Mouse (Mus musculus): ENCODE results near the gene Pdxp.

Gene Pdxp

DNA sequence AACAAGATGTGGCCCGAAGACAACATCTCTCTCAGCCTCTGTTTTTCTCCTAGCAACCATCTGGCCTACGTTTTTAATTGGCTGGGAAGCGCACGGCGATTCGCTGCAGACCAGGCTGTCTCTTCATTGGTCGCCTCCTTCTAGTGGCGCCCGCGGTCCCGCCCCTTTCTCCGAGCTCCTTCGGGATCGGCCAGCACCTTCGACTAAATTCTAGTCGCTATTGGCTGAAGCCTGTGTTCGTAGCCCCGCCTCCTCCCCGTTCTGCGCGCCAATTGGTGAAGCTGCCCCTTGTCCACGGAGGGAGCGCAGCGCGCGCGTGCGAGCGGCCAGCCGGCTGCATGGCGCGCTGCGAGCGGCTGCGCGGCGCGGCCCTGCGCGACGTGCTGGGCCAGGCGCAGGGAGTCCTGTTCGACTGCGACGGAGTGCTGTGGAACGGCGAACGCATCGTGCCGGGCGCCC lies at the start of gene Pdxp:
Pdxp (plus strand) TSS at position 288 of the 459 bp plus-strand sequence.
- DNase-seq = peak; percentile 93

DNA sequence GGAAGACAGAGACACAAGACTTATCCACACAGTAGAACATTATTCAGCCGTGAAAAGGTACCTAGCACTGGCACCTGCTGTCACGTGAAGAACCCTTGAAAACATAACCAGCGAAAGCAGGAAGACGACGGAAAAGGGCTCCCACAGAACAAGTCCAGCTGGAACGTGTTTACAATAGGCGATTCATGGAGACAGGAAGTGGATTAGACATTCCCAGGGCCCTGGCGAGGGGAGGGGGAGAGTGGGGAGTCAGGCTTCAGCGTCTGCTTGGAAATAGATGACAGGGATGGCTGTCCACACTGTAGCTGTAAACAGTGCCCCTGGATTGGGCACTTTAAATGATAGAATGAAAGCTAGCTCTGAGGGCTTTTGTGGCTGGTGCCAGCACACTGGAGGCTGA lies 45.3 kb upstream of the Pdxp start:
- DNase-seq = peak; percentile 69

DNA sequence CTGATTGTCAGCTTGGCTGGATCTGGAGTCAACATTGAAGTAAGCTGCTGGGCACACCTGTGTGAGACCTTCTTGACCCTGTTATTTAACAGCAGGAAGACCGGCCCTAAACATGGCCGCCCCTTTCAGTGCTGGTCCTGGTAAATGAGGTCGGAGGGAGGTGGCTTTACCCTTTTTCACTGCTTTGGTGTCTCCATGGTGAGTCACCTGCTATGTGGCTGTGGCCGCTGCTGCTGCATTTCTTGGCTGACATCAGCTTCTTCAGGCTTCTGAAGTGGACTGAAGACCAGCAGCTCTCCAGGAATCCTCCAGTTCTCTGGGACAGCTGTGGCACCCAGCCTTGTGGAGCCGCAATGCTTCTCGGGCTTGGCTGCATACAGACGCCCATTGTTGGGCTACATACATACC lies 44.9 kb upstream of the Pdxp start:
- DNase-seq = no peak

DNA sequence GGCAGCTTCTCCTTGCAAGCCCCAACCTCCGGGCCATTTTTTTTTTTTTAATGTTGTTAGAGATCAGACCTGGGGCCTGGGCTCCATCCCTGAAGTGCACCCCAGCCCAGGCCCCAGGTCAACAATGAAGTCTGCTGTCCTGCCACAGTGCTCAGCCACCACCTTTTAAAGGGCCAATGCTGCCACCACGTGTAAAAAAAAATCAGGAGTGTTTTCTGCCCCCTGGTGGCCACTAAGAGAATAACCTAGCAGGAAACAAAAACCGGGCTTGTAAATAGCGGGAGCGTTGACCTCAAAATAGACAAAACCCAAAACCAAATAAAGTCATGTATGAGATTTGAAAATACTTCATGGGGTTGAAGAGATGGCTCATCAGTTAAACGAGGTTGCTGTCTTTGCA lies 43.9 kb upstream of the Pdxp start:
- DNase-seq = peak; percentile 65

DNA sequence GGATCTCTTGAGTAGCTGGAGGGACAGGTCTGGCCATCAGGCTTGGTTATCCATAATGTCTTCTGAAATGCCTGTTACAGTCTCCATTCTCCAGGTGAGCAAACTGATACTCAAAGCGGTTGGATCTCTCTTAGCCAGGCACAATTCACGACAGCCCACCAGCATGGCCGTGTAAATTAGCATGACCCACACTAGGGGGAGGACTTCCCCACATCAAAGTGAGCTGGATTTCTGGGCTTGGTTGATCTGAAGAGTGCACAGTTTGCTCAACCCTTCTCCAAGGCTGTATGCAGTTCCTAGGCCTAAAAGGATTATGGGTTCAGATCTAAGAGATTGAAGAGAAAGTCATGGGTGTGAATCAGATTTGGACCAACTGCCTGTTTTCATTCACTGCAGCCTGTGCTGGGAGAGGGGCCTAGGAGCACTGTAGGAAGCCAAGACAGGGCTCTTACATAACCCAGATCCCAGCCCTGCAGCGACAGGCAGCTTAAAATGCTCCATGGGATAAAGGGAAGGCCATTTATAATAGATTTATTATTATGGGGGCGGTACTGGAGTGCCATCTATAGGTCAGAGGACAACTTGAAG lies 41.6 kb upstream of the Pdxp start:
- DNase-seq = no peak

DNA sequence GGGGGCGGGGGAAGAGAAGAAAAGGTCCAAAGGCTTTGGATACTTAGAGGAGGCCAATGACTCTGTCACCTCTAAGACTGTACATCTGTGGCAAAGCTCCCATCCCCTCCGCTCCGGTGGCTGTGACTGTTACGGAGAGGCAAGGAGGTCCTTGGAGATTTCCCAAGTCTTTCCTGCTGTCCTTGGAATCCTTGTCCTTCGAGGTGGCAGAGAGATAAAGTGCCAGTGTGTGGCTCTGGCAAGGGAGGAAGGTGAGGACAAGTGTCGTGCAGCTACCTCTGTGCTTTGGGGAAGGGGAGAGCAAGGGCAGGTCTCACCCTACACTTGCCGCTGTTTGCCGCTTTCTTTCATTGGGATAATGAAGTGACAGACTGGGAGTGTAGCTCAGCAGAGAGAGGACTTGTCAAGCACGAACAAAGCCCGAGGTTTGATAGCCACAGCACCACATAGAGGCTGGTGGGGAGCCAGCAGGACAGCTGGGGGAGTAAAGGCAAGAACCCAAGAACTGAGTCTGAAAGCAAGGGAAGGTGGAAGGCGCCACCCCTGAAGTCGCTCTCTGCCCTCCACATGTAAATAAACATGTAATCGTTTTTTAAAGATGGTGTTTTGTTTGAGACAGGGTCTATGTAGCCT lies 39.8 kb upstream of the Pdxp start:
- no peak for DNase-seq

DNA sequence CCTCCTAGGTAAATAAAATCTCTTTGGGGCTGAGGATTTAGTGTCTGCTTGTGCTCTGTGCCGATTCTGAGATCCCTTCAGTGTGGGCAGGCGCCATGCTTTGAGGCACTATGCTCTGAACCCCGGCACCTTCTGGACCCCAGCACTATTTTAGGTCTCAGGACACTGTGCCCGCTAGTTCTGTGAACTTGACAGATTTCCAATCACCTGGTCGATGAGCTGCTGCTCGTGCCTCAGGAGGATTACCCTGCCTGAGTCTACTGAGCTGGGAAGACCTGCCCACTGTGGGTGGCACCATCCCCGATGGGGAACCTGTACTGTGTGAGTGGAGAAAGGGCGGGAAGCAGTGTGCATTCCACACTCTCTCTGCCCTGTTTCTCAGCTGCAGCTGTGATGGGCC lies 38.7 kb upstream of the Pdxp start:
- DNase-seq = no peak

DNA sequence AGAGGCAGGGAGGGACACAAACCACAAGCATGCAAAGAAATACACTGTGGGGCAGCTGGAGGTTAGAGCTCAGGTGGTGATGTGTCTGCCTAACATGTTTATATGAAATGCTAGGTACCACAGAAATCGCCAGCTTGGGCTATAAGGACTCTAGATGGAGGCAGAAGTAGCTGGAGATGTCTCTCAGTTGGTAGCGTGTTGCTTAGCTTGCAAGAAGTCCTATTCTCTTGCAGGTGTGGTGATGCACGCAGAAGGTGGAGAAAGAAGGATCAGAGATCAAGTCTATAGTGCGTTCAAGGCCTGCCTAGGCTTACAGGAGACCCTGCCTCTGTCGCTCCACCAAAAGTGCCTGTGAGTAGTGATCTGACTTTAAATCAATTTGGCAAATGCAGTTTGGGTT lies 38.2 kb upstream of the Pdxp start:
- DNase-seq = no peak

DNA sequence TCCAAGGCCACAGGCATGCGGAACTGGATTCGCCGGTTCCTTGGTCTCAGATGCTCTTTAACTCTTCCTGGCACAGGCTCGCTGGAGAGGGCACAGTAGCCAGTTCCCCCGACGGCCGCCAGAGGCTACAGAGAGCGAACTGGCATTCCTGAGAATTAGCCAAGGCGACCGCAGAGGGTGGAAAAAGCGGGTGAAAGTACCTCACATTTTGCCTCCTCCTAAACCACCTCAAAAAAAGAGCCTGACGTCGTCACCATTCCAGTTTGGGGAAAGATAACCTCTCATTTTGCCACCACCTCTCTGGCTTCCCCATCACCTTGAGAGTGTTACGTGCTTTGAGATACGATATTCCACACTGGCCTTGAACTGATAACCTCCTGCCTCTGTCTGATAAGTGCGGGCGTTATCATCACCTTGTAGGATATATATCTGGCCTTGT lies 37.4 kb upstream of the Pdxp start:
- peak; percentile 85 for DNase-seq

DNA sequence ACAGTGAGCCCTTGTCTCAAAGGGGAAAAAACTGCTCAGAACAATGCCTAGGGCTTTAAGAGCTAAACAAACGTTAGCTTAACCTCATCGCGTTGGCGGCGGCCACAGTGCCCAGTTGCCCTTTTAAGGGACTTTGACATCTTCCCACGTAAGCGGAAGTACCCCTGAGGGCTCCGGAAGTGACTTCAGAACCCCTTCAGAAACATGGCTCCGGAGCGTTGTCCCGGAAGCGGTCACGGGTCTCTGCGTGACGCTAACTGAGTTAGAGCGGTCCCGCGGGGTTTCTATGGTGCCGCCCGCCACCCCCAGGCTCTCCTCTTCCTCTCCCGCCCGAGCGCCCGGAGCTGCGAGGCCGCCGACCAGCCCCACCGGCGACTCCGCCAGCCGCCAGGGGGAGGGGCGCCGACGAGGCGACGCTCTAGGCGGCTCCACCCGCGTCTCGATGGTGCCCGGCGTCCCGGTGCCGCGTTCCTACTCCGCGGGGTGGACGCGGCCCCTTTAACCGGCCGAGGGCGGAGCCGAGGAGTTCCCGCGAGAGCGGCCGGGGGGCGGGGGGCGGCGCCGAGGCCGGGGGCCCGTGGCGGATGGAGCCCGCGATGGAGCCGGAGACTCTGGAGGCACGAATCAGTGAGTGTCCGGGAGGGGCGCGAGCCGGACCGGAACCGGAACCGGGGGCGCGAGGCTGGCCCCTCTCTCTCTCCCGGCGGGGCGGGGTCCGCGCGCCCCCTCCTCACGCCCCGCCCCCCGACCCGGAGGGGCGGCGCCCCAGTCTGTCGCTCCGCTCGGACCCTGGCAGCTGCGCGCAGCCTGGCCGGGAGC lies 36.5 kb upstream of the Pdxp start, which contains the start of gene Gga1:
Gga1 (plus strand) TSS at position 200 of the 819 bp plus-strand sequence.
- peak; percentile 95 for DNase-seq

DNA sequence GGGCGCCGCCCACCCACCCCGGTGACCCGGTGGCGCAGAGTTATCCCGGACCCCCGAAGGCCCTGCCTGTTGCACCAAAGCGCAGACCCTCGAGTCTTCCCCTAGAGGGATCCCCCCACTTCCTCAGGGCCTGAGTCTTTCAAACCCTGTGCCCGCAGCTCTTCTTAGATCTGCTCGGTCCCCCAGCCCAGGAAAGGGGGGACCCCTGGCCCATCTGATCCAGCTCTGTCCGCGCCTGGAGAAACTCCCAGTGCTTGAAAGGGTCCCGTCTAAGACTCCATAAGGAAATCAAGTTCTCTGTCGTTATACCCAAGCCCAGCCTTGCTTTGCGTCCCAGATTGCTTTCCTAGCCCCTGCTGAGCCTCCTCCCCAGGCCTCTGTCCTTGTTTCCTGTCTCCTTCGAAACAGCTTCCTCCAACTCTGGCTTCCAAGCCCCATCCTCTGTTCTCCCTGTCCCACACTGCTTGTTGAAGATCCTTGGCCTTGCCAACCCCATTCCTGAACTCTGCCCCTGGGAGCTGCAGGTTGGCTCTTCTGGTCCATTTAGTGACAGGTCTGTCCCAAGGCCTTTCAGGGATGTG lies 35.8 kb upstream of the Pdxp start:
- no peak for DNase-seq

DNA sequence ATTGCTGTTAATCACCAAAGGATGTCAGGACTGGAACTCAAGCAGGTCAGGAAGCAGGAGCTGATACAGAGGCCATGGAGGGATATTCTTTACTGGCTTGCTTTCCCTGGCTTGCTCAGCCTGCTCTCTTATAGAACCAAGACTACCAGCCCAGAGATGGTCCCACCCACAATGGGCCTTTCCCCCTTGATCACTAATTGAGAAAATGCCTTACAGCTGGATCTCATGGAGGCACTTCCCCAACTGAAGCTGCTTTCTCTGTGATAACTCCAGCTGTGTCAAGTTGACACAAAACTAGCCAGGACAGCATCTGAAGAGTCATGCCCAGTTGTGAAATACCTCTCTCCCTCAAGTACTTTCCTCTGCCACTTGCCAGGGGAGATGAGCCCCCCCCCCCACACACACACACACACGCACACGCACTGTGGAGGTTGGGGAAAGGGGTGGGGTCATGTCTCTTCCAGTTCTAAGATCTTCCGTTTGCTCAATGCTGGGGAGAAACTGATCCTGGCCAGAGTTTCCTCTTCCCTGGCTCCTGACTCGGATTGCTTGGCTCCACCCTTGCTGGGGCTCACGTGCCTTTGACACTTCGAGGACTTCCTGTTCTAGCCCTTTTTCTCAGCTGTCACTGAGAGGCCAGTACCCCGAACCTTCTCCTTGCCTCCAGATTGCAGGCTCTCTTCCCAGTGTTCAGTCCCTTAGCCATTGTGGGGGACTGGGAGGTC lies 34.8 kb upstream of the Pdxp start:
- peak; percentile 57 for DNase-seq

DNA sequence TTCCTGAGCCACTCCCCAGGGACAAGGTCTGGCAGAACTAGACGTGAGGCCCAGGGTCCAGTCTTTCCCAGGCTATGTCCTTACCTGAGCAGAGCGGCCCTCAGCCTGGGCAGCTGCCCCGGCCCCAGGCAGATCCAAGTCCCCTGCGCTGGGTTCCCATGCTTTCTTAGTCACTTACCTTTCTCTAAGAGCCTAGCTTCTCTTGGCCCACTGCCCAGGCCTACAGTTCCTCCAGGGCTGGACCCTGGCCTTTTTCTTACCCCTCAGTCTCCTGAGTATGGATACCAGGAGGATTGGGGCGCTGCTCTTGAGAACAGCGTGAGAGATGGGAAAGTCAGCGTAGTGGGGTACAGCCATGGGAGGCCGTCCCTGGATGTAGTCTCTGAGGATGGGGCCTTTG lies 33.3 kb upstream of the Pdxp start:
- no peak for DNase-seq

DNA sequence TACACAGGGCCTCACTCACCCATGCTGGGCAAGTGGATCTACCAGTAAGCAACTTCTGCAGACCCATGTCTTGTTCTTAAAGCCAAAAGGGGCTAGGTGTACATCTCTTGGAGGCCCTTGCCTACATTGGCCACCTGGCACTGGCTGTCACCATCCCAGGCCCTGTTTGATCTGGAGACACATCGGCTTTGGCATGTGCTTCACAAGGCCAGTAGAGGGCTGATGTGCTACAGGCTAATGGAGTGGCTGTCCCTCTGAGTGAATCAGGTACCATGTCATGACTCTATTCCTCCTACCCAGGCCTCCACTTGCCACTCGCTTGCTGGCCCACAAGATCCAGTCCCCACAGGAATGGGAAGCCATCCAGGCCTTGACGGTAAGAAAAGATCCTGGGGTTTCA lies 31.9 kb upstream of the Pdxp start:
- no peak for DNase-seq

DNA sequence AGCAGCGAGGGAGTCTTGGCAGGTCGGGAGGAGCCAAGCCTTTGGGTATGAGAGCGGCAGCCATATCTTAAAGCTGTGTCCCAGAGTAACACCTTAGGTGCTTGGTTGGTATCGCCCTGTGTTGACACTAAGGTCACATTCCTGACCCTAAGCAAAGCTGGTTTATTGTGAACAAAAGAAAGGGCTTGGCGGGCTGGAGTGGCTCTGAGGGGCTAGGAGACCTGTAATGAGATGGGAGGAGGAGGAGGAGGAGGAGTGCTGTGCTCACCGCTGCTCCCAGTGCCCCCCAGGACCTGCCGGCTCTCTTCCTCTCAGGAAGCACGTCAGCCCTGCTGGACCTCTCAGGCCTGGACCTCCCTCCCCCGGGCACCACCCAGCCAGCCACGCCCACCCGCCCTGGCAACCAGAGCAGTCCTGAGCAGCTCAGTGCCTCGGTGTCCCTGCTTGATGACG lies 24.3 kb upstream of the Pdxp start:
- DNase-seq = no peak

DNA sequence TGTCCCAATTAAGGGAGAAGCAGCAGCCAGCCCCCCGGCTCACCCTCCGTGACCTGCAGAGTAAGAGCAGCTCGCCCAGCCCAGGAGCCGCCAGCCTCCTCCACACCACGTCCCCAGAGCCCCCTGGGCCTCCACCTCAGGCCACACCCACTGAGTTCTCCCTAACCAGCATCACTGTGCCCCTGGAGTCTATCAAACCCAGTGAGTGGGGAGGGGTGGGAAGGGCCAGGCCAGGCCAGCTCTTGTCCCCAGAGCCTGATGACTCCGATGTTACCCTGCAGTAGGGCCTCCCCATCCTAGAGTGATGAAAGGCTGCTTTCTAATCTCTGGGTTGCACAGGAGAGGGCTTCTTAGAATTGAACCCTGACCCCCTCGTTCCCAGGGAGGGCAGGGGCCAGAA lies 21.3 kb upstream of the Pdxp start:
- no peak for DNase-seq

DNA sequence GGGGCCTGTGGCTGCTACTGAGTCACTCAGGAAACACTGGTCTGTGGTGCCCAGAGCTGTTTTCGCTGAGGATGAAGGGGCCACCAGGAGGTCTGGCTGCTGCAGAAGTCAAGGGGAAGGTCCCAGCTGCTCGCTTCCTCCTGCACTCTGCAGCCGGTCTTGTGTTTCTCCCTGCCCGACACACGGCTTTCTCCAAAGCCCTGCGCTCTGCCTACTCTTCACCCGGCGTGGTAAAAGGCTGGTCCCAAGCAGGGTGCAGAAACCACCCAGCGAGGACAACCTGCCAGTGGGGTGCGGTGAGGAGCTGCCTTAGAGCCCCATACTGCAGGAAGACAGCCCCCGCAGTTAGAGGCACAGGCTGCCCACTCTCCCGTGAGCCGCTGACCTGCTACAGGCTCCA lies 19.0 kb upstream of the Pdxp start:
- DNase-seq = no peak

DNA sequence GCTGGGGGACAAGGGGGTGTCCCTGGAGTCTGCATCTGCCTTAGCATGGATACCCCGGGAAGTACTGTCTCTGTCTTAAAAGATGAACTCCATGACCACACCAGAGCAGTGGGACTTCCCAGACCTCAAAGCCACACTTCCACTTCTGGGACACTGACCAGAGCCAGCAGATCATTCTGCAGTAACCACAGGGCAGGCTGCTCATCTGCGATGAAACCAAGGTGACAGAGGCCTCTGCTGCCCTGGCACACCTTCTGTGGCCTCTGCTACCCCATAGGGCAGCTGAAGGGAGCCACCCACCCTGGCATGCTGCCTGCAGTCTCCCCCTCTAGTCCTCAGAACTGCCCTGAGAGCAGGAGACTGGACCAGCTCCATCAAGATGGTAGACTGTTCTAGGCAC lies 18.0 kb upstream of the Pdxp start:
- DNase-seq = no peak

DNA sequence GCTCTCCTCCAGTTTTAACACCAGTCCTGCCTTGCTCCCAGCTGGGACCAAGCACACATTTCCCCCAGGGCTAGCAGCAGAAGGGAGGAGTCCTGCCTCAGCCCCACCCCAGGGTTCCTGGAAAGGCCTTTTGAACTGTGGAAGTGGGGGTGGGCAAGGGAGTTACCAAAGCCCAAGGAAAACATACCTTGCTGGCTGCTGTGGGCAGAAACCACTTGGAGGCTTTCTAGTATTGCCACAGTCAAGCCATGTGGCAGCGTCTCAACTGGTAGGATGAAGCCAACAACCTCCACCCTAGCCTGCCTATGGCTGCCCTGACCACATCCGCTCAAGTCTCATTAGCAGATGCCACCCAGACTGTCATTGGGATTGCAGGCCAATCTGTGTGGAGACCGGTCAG lies 17.6 kb upstream of the Pdxp start:
- no peak for DNase-seq

DNA sequence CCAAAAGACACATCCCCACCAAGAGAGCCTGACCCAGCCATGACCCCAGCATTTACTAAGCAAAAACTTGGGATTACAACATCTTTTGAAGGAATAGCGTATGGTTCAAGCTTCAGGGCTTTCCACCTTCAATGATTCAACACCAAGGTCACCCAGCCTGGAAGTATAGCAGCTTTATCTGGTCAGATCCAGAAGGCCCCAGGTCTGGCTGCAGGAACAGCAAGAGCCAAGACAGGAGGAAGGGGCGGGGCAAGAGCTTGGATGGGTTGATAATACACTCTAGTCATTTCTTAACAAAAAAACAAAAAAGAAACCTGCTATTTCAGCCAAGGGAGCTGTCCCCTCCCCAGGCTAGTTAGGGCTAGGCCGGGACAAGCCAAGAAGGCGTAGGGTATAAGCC lies 16.2 kb upstream of the Pdxp start:
- no peak for DNase-seq

DNA sequence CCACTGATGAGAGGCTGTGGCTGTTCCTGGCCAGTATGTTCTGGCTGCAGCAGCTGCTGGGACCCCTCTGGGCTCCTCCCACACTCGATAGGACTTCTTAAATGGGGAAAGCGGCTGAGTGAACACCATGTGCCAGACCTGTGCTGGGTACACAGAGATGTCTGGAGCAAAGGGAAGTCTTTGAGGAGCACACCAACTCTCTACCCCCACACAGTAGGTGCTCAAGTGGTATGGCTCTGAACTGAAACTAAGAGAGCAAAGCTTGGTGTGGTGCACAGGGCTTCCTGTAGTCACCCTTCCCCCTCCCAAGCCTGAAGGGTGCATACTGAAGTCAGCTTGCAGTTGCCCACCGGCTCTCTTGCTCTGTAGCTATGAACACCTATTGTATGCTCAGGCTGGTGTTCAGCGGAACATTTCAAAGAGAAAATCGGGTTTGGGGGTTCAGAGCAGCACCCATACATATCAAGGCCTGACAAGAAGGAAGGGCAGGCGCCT lies 15.2 kb upstream of the Pdxp start:
- DNase-seq = no peak

DNA sequence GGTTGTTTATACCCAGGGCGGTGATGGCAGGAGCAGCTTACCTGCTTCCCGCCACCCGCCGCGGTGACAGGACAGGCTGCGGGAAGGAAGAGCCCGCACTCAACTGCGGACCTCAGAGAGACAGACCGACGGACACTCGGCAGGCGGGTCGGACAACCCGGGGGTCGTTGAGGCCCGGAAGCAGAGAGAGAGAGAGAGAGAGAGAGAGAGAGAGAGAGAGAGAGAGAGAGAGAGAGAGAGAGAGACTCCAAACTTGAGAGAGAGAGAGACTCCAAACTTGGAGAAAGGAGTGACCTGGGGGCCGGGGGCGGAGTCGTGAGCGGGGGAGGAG lies 14.3 kb upstream of the Pdxp start, which contains the start of gene Gm49510:
Gm49510 (plus strand) TSS at position 259 of the 331 bp plus-strand sequence.
- no peak for DNase-seq

Measured in lung, postnatal 14 days (tissue).